Mouse (Mus musculus) C2C12 (cell line): Measurements from ENCODE around the gene Sympk. TPM values are rescaled to one million over a fixed set of nuclear protein-coding genes. Genes with fewer than 3 reads are reported as not detected.

Source experiments
- H3K27me3 ChIP-seq: one replicate; pipeline ENCODE4 v1.6.1; 2011; ENCODE audit not compliant: control insufficient read depth, insufficient read depth, insufficient read length
- H3K36me3 ChIP-seq: one replicate; pipeline ENCODE4 v1.6.1; 2011; ENCODE audit not compliant: control insufficient read depth, insufficient read depth
- H3K4me3 ChIP-seq: one replicate; pipeline ENCODE4 v1.5.1; 2011; ENCODE audit warnings: mild to moderate bottlenecking, control low read depth; ENCODE audit not compliant: poor library complexity, insufficient read depth, severe bottlenecking
- H3K79me2 ChIP-seq: one replicate; pipeline ENCODE4 v1.6.1; 2011; ENCODE audit not compliant: control insufficient read depth, insufficient read depth
- H3K79me3 ChIP-seq: one replicate; pipeline ENCODE4 v1.6.1; 2011; ENCODE audit warnings: low read depth, control low read depth
- H3ac ChIP-seq: one replicate; pipeline ENCODE3; 2011; ENCODE audit warnings: low read depth; ENCODE audit not compliant: control insufficient read depth, insufficient read length
- CEBPB ChIP-seq: IDR thresholded peaks from one replicate; pipeline ENCODE4 v1.6.1; 2011; ENCODE audit warnings: low read depth, mild to moderate bottlenecking, control low read depth, moderate library complexity
- CTCF ChIP-seq: IDR thresholded peaks from one replicate; pipeline ENCODE4 v1.5.1; 2011; ENCODE audit not compliant: control insufficient read depth, insufficient read depth, insufficient read length
- FOSL1 ChIP-seq: IDR thresholded peaks from one replicate; pipeline ENCODE4 v1.8.0; 2011; ENCODE audit warnings: mild to moderate bottlenecking, low read length; ENCODE audit not compliant: poor library complexity, insufficient read depth, severe bottlenecking
- MAX ChIP-seq: IDR thresholded peaks from one replicate; pipeline ENCODE4 v1.6.1; 2011; ENCODE audit warnings: mild to moderate bottlenecking, control low read depth
- MYOD1 ChIP-seq: IDR thresholded peaks from one replicate; pipeline ENCODE4 v1.6.1; 2011; ENCODE audit warnings: low read depth; ENCODE audit not compliant: control insufficient read depth, insufficient read length
- MYOG ChIP-seq: IDR thresholded peaks from one replicate; pipeline ENCODE4 v1.6.1; 2011; ENCODE audit not compliant: control insufficient read depth, insufficient read length; ENCODE audit errors: extremely low read depth
- USF1 ChIP-seq: IDR thresholded peaks from one replicate; pipeline ENCODE4 v1.6.1; 2011; ENCODE audit warnings: low read depth, mild to moderate bottlenecking, control low read depth, moderate library complexity
- polyA plus RNA-seq: library from polyadenylated mRNA; unstranded; fragments of >200 nt; fragmentation: generic; extraction: Trizol; gene quantifications from one replicate; pipeline ENCODE4 v1.2.1, GENCODE M21; 2012; ENCODE audit warnings: missing spikeins

Sympk gene
- polyA plus RNA-seq, 1 experiment = 84.8 TPM

DNA sequence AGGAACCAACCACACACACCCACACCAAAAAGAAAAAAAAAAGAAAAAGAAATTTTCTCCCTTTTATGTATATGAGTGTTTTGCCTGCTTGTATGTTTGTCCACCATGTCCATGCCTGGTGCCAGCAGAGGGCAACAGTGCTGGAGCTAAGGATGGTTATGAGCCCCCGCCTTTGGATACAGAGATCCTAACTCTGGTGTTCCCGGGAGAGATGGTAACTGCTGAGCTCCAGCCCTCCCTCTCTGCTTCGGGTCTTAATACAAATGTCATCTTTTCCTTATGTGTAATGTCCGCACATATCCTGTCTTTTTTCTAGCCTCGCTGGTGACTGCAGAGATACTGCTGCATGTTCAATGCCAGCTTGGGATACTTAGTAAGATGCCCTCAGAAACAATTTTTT lies 34.2 kb upstream of the Sympk start:
- H3K4me3 ChIP-seq = no peak overlapping the region
- TF ChIP-seq MYOD1 (no peak), FOSL1 (no peak), USF1 (no peak)

GRCm38 (mm10) chr7:18990601-18991295 lies 33.4 kb upstream of the Sympk start, which contains the start of gene Mypop:
Mypop (plus strand) TSS chr7:18991245.
- H3K79me2 ChIP-seq = no peaks in the 10 kb centered on the region
- H3K27me3 ChIP-seq = peaks cover 9% of the 10 kb centered on the region
- no peaks in the 10 kb centered on the region for H3K79me3 ChIP-seq
- H3ac ChIP-seq = peak within 1 kb of the TSS; percentile 34
- peak within 1 kb of the TSS; percentile 36 for H3K4me3 ChIP-seq
- H3K36me3 ChIP-seq = no peaks in the 10 kb centered on the region
- TF ChIP-seq FOSL1 (no peak), MYOD1 (no peak), USF1 (no peak), CTCF (no peak), CEBPB (no peak), MAX (no peak), MYOG (no peak)

More for the DNA sequence above, 34.2 kb upstream of the Sympk start:
- peak overlapping the region; percentile 3 for H3ac ChIP-seq
- no peaks in the 10 kb centered on the region for H3K79me3 ChIP-seq
- no peaks in the 10 kb centered on the region for H3K79me2 ChIP-seq
- peaks cover 9% of the 10 kb centered on the region for H3K27me3 ChIP-seq
- no peaks in the 10 kb centered on the region for H3K36me3 ChIP-seq

DNA sequence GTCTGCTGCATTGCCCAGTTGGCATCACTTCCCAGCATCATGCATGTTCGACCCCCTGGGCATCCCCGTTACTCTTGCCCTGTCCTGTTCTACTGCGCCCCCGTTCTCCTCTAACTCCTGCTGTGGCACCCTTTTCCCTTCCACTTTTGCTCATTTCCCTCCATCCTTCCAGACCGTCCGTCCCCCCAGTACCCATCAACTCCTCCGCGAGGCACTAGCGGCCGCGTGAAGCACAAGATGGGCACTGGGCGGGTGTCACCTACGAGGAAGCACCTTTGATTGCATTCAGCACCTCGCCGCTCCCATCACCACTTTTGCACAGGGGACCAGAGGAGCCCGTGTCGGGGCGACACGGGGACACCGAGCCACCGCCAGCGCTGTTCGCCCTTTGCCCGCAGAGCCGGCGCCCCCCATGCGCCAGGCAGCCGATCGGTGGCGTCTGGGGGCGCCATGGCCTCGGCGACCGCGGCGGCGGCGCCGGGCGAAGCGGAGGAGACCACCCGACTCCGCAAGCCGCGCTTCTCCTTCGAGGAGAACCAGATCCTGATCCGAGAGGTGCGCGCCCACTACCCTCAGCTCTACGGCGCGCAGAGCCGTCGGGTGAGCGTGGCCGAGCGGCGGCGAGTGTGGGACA lies 32.4 kb upstream of the Sympk start:
- TF ChIP-seq MYOG = no peak
- TF ChIP-seq USF1 = no peak
- no peak for TF ChIP-seq FOSL1
- no peak for TF ChIP-seq CTCF
- no peak for TF ChIP-seq CEBPB
- no peak for TF ChIP-seq MYOD1
- no peak for TF ChIP-seq MAX
- Histone ChIP-seq H3K36me3 (no peaks in the 10 kb centered on the region), H3K79me3 (no peaks in the 10 kb centered on the region), H3K79me2 (no peaks in the 10 kb centered on the region), H3K4me3 (peak overlapping the region; percentile 36), H3K27me3 (peaks cover 9% of the 10 kb centered on the region), H3ac (peak overlapping the region; percentile 30)

DNA sequence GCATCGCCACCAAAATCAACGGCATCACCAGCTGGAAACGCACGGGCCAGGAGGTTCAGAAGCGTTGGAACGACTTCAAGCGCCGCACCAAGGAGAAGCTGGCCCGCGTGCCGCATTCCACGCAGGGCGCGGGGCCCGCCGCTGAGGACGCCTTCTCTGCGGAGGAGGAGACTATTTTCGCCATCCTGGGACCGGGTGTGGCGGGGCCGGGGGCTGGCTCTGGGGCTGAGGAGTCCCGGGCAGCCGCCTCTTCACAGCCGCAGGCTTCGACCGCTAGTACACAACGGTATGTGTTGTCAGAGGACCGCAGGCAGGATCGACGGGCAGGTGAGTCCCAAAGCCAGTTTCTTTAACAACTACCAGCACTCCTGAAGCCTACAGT lies 31.9 kb upstream of the Sympk start:
- Histone ChIP-seq H3K79me2 (no peaks in the 10 kb centered on the region), H3ac (peak overlapping the region; percentile 30), H3K36me3 (no peaks in the 10 kb centered on the region), H3K79me3 (no peaks in the 10 kb centered on the region), H3K4me3 (peak overlapping the region; percentile 36), H3K27me3 (peaks cover 8% of the 10 kb centered on the region)
- no peak for TF ChIP-seq USF1
- TF ChIP-seq CTCF = no peak
- no peak for TF ChIP-seq MYOD1
- TF ChIP-seq FOSL1 = no peak
- no peak for TF ChIP-seq MYOG
- TF ChIP-seq CEBPB = no peak
- TF ChIP-seq MAX = no peak

DNA sequence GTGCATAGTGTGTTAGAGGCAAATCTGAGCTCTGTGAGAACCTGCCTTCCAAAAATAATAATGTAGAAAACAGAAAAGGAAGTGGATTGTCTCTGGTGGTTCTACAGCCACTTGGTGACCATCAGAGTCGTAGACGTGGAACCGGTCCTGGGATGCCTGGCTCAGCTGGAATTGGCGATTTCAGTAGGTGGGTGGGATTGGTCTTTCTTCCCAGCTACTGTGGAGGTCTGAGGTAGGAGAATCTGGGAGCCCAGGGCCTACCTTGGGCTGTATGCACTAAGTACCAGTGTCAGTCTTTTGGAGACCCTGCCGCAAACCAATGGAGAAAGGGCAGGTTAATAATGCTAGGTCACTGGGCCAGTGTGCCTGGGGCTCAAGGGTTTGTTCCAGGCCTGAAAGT lies 31.1 kb upstream of the Sympk start:
- H3K27me3 ChIP-seq = peaks cover under 1% of the 10 kb centered on the region

More for the DNA sequence above, 31.1 kb upstream of the Sympk start:
- Histone ChIP-seq H3K36me3 (no peaks in the 10 kb centered on the region), H3K79me3 (no peaks in the 10 kb centered on the region), H3ac (no peak overlapping the region), H3K79me2 (no peaks in the 10 kb centered on the region), H3K4me3 (no peak overlapping the region)
- TF ChIP-seq MYOD1 (no peak), MYOG (no peak), MAX (no peak), USF1 (no peak), CEBPB (no peak), FOSL1 (no peak), CTCF (no peak)
